In the genomic region with DNA sequence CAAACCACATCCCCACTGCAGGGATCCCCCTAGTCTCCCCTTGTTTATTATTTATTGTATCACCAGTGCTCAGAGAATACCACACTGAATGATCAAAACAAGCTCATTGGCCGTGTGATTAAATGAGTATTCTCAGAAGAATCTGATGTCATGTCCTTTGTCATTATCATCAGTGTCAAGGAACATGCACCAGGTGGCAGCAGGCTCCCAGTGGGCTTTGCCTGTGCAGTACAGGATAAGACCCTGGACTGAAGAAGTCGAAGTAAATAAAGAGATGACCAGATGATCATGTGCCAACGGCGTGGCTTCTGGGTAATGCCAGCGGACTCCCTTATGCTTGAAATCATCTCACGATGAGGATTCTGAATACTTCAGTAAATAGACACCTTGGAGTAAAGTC, we compare ENCODE assay signal across 15 mouse cellular contexts. TPM values are rescaled to one million over a fixed set of nuclear protein-coding genes. Genes with fewer than 3 reads are reported as not detected.
"Had no signal": no experiment of that assay in that cellular context is flagged by ENCODE, and none has a peak within 500 bp of the region (broad histone marks: within the 10 kb centered on the region; RNA-seq: fewer than 3 reads in every experiment).

No protein-coding gene starts in this region.

- H3K27ac ChIP-seq: left cerebral cortex, adult 2 months; limb, embryonic 12.5 days; liver, embryonic 13.5 days; stomach, embryonic 15.5 days had no signal

- H3K9ac ChIP-seq: limb, embryonic 12.5 days; liver, embryonic 13.5 days; liver, postnatal 0 days; midbrain, embryonic 13.5 days; stomach, embryonic 15.5 days had no signal

- ATAC-seq: inflammation-experienced regulatory T-cells, adult 6 months; intestine, postnatal 0 days; liver, postnatal 0 days; midbrain, embryonic 13.5 days had no signal

- H3K4me1 ChIP-seq: limb, embryonic 12.5 days; liver, embryonic 13.5 days; midbrain, embryonic 13.5 days; stomach, embryonic 15.5 days had no signal

- H3K4me2 ChIP-seq: limb, embryonic 12.5 days; liver, embryonic 13.5 days; midbrain, embryonic 13.5 days; stomach, embryonic 15.5 days had no signal

- H3K36me3 ChIP-seq: limb, embryonic 12.5 days; liver, embryonic 13.5 days; midbrain, embryonic 13.5 days; stomach, embryonic 15.5 days had no signal

- H3K4me3 ChIP-seq: left cerebral cortex, adult 2 months; limb, embryonic 12.5 days; liver, embryonic 13.5 days; midbrain, embryonic 13.5 days; stomach, embryonic 15.5 days had no signal

- H3K9me3 ChIP-seq: limb, embryonic 12.5 days; liver, embryonic 13.5 days; midbrain, embryonic 13.5 days; stomach, embryonic 15.5 days had no signal

- DNase-seq: kidney, adult 8-10 months; kidney, postnatal 4 days; liver; liver, embryonic 13.5 days; liver, postnatal 0 days; lung, postnatal 36 days; right cerebral cortex, postnatal 14 days had no signal

- H3K27me3 ChIP-seq: limb, embryonic 12.5 days; liver, embryonic 13.5 days; midbrain, embryonic 13.5 days; stomach, embryonic 15.5 days had no signal

RNA-seq across cellular contexts. Expression of a gene that starts 33.5 kb away (rescaled TPM):
- total RNA-seq: layer of hippocampus, adult 8-10 months; left cerebral cortex, adult 2 months had no signal
- polyA plus RNA-seq: spleen, adult 2 months had no signal
